Mouse (Mus musculus): Measurements from ENCODE around the gene Acot8.

Gene Acot8

GRCm38 (mm10) chr2:164804533-164805331, at the start of gene Acot8, which contains the start of gene Zswim3:
TSS of gene Acot8 (minus strand) at chr2:164804882.
TSS of gene Zswim3 (plus strand) at chr2:164805098.
- DNase-seq (ENCODE audit: low read depth, low spot score): peak; percentile 100

GRCm38 (mm10) chr2:164850061-164850460, 45.4 kb upstream of the Acot8 start:
- DNase-seq (ENCODE audit: low read depth, low spot score): no peak

- DNase-seq (ENCODE audit: low read depth, low spot score): peak; percentile 48
Observed at GRCm38 (mm10) chr2:164845782-164846181, 41.1 kb upstream of the Acot8 start.

GRCm38 (mm10) chr2:164835164-164835563, 30.5 kb upstream of the Acot8 start:
- DNase-seq (ENCODE audit: low read depth, low spot score): no peak

GRCm38 (mm10) chr2:164834531-164834930, 29.8 kb upstream of the Acot8 start:
- no peak for DNase-seq (ENCODE audit: low read depth, low spot score)

- peak; percentile 99 for DNase-seq (ENCODE audit: low read depth, low spot score)
Observed at GRCm38 (mm10) chr2:164833314-164833959, 28.8 kb upstream of the Acot8 start, which contains the start of gene Neurl2. TSS of gene Neurl2 (minus strand) at chr2:164833456.

GRCm38 (mm10) chr2:164832748-164833301, 28.1 kb upstream of the Acot8 start, which contains the start of gene Ctsa:
TSS of gene Ctsa (plus strand) at chr2:164832873.
- DNase-seq (ENCODE audit: low read depth, low spot score): peak; percentile 93

- peak; percentile 69 for DNase-seq (ENCODE audit: low read depth, low spot score)
Observed at GRCm38 (mm10) chr2:164832032-164832747, 27.5 kb upstream of the Acot8 start.

- peak; percentile 85 for DNase-seq (ENCODE audit: low read depth, low spot score)
Observed at GRCm38 (mm10) chr2:164831029-164831428, 26.3 kb upstream of the Acot8 start.

GRCm38 (mm10) chr2:164829090-164829489, 24.4 kb upstream of the Acot8 start:
- no peak for DNase-seq (ENCODE audit: low read depth, low spot score)

GRCm38 (mm10) chr2:164828437-164828836, 23.8 kb upstream of the Acot8 start, which contains the start of gene Spata25:
TSS of gene Spata25 (minus strand) at chr2:164828537.
- no peak for DNase-seq (ENCODE audit: low read depth, low spot score)

- DNase-seq (ENCODE audit: low read depth, low spot score): no peak
Observed at GRCm38 (mm10) chr2:164827146-164827850, 22.6 kb upstream of the Acot8 start.

- DNase-seq (ENCODE audit: low read depth, low spot score): no peak
Observed at GRCm38 (mm10) chr2:164825521-164825920, 20.8 kb upstream of the Acot8 start.

GRCm38 (mm10) chr2:164823969-164824368, 19.3 kb upstream of the Acot8 start:
- no peak for DNase-seq (ENCODE audit: low read depth, low spot score)

GRCm38 (mm10) chr2:164823181-164823585, 18.5 kb upstream of the Acot8 start:
- no peak for DNase-seq (ENCODE audit: low read depth, low spot score)

- peak; percentile 96 for DNase-seq (ENCODE audit: low read depth, low spot score)
Observed at GRCm38 (mm10) chr2:164822636-164823165, 18.0 kb upstream of the Acot8 start, which contains the start of gene Zswim1. TSS of gene Zswim1 (plus strand) at chr2:164822686.

GRCm38 (mm10) chr2:164821060-164821459, 16.4 kb upstream of the Acot8 start:
- no peak for DNase-seq (ENCODE audit: low read depth, low spot score)

GRCm38 (mm10) chr2:164817703-164818102, 13.0 kb upstream of the Acot8 start:
- DNase-seq (ENCODE audit: low read depth, low spot score): no peak

- no peak for DNase-seq (ENCODE audit: low read depth, low spot score)
Observed at GRCm38 (mm10) chr2:164817206-164817605, 12.5 kb upstream of the Acot8 start.

- DNase-seq (ENCODE audit: low read depth, low spot score): no peak
Observed at GRCm38 (mm10) chr2:164815821-164816220, 11.1 kb upstream of the Acot8 start.

GRCm38 (mm10) chr2:164815348-164815747, 10.7 kb upstream of the Acot8 start:
- no peak for DNase-seq (ENCODE audit: low read depth, low spot score)
